Mouse (Mus musculus): Measurements from ENCODE around the gene Ccpg1os.

Ccpg1os gene

DNA sequence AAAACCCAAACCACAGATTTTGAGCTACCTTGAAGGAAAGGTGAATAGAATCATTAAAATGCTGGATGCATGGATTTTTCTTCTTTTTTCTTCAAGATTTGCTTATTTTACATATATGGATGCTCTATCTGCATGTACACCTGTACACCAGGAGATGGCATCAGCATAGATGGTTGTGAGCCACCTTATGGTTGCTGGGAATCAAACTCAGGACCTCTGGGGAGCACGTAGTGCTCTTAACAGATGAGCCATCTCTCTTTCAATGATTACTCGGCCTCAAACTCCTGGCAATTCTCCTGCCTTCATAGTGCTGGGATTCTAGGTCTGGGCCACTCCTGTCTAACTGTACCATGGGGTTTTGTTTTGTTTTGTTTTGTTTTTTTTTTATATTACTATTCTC, 2.1 kb downstream of the Ccpg1os start:
- DNase-seq (ENCODE audit: low read depth), result no peak

DNA sequence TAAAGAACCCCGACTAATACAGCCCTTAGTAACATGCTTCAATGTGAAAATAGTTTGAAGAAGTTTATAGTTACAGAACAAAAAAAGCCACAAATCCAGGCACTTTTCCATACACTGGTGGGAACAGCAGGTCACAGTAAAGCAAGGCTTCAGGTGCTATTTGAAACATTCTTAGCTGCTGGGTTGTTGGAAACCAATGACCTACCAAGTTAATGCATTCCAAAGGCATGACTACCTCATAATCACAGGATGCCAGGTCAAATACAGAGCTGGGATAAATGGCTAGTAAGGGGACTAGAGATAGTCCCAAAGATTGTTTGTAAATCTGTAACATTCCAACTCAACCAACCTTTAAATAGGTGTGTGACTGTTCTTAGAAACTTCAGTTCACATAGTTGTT, 9.9 kb downstream of the Ccpg1os start:
- no peak for DNase-seq (ENCODE audit: low read depth)

DNA sequence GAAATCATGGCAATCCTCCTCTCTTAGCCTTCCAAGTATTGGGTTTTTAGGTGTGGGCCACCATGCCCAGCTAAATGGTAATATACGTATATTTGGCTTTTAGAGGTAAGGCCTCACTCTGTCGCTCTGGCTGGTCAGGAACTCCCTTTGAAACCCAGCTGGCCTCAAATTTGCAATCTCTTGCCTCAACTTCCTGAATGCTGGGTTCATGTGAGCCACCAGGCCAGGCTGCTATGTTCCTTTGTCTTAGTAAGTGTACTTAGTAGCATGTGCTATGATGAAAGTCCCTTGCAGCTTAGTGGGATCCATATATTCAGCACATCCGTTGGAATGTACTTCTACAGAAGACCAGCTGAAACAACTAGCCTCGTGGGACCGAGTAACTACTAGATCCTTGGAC, 10.4 kb downstream of the Ccpg1os start:
- DNase-seq (ENCODE audit: low read depth), result no peak

DNA sequence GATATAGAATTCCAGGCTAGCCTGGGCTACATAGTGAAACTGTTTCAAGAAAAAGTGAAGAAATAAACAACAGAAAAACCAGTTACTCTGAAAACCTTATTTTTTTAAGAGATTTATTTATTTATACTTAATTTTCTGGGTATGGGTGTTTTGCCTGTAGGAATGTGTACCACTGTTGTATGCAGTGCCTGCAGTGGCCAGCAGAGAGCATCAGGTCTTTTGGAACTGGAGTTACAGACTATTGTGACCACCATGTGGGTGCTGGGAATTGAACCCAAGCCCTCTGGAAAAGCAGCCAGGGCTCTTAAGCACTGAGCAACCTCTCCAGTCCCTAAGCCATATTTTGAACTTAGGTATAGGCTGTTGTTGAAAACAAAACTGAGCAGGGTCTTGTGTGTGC, 12.2 kb downstream of the Ccpg1os start:
- no peak for DNase-seq (ENCODE audit: low read depth)

DNA sequence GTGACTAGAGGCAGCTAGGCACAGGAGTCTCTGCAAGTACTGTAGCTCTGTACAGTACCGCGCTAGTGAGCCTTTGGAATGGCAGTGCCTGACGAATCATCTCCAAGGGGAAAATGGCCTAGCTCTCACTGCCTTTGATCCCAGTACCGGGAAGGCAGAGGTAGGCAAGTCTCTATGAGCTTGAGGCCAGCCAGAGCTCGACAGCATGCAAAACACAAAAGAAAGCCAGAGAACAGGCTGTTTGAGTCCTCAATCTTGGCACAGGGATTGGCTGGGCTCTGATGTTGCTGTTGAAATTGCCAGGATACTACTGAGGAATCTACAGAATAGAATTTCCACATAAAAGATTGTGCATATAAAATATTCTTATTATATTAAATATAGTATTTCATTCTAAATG, 12.7 kb downstream of the Ccpg1os start:
- DNase-seq (ENCODE audit: low read depth), result no peak

DNA sequence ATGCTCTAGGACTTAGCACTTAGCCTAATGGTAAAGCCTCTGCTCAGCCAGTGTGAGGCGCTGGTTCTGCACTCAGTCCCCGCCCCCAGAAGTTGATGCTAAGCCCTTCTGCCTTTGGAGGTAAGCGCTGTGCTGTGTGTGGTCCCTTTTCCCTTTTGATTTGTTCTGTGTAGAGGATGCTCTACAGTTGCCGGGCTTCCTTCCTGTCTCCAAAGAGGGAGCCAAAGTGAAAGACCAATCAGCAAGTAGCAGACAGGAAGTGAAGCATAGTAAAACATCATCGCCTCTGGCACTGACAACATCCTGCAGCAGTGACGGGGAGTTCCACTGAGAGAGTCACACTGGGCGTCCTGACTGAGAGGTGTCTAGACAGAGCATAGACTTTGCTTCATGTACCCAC, 15.3 kb downstream of the Ccpg1os start:
- DNase-seq (ENCODE audit: low read depth), result no peak

DNA sequence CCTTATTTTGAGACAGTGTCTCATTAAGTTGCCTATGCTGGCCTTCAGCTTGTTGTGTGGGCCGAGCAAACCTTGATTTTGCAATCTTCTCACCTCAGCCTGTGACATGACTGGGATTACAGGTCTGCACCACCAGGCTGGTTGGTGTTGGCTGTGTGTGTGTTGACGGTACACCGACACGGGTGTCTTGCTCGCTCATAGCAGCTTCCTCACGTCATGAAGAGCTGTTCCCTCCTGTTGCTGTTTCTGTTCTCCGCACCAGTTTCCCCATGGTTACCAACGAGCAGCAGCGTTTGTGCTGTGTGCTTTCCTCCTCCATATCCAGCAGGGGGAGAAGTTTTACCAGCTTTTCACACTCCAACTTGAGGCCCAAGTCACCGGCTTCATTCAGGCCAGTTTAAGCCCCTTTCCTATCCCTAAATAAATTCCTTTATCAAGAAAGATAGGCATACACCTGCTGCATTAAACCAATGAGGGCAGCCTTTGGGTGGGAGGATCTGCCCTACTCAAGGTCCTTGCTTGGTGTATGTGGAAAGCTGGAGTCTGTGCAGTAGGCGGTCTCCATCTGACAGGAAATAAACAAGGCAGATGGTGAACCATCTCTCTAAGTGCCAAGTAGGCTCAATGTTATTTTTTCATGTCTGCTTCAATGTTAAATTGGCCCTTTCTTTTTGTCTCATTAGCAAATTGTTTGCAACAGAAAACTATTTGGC, 16.7 kb downstream of the Ccpg1os start:
- DNase-seq (ENCODE audit: low read depth), result peak; percentile 35

DNA sequence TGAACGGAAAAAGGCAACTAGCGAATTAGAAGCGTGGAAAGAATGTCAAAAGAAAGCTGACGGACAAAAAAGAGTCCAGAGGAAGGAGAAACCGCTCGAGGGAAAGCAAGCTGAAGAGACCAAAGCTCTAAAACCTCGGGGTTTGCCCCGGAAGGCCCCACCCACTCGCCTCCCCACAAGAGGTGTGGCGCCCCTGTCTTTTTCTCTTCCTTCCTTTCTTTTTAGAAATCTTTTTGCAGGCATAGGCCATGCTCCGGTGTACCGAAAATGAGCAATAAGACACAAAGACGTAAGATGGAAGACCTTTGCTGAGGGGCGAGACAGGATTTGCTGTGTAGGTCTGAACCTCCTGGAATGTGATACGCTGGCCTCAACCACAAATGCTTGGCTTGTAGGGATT, 23.2 kb downstream of the Ccpg1os start:
- no peak for DNase-seq (ENCODE audit: low read depth)

DNA sequence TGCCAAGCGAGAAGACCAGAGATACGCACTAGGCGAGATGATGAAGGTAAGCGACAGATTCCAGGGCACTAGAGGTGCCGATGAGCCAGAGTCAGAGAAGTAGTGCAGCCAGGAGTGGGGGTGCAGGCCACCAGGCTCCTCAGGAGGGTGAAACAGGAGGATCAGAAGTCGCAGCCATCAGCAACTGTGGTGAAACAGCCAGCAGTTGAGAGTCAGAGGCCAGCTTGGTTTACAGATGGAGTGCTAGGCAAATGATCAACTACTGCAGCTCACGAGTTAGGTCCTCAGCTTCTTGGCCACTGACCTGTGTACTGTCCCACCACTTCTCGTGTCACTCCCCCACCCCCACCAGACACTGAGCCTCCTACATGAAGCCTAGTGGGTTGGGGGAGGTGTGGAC, 23.8 kb downstream of the Ccpg1os start:
- no peak for DNase-seq (ENCODE audit: low read depth)

DNA sequence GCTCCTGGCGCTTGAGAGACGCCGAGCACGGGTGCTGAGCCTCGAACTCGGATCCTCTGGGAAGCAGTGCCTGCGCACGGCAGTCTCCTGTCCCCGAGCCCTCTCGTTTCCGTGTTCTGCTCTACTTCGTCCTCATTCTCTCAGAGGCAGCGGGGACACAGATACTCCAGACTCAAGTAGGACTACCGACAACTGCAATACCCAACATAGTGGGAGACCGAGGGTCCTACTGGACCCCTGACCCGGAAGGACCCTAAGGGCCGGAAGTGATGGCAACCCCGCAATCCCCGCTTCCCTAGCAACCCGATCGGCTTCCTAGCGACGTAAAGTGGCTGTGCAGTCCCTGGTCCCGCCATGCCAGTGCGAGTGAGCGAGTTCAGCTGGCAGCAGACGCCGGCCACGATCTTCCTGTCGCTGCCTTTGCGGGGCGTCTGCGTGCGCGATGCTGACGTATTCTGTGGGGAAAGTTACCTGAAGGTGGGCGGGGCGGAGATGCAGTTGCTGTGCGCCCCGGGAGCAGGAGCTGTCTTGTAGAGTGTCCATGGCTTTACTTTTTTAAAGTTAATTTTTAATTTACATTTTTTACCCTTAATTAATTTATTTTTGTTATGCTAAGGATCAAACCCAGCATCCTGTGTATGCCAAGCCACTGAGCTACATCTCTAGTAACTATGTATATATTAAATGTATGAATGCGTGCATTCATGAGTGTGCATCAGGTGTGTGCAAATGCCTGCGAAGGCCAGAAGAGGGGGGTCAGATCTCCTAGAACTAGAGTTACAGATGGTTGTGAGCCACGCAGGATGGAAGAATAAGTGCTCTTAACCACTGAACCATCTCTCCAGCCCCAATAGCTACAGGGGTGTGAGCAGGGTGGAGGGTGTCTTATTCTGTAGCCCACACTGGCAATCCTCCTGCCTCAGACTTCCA, 26.4 kb downstream of the Ccpg1os start, which contains the start of the genes Dyx1c1 and Gm44503:
TSS of gene Dyx1c1 (plus strand) at position 265 of the 930 bp plus-strand sequence.
TSS of gene Gm44503 (plus strand) at position 332 of the 930 bp plus-strand sequence.
- peak; percentile 39 for DNase-seq (ENCODE audit: low read depth)

DNA sequence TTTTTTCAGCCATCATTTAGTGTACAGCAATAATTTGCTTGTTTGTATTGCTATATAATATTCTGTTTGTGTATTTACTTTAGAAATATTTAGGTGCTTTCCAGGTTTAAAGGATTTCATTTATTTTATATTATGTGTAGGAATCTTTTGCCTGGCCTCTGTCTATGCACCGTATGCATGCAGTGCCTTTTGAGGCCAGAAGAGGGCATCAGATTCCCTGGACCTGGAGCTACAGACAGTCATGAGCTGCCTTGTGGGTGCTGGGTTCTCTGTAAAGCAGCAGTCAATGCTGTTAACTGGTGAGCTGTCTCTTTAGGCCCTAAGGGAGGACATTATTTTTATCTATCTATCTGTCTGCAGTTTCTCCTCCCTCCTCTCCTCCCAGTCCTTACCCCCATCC, 29.6 kb downstream of the Ccpg1os start:
- no peak for DNase-seq (ENCODE audit: low read depth)

DNA sequence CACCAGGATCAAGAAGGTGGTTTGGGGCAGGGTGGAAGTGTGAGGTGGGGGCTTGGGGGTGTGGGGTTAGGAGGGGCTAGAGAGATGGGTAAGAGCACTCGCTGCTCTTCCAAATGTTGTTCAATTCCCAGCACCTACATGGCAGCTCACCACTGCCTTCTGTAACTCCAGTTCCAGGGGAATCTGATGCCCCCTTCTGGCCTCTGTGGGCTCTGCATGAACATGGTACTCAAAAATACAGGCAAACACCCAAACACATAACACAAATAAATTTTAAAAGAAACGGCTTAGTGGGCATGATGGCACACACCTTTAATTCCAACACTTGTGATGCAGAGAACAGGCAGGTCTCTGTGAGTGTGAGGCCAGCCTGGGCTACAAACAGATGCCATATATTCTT, 30.4 kb downstream of the Ccpg1os start:
- no peak for DNase-seq (ENCODE audit: low read depth)

DNA sequence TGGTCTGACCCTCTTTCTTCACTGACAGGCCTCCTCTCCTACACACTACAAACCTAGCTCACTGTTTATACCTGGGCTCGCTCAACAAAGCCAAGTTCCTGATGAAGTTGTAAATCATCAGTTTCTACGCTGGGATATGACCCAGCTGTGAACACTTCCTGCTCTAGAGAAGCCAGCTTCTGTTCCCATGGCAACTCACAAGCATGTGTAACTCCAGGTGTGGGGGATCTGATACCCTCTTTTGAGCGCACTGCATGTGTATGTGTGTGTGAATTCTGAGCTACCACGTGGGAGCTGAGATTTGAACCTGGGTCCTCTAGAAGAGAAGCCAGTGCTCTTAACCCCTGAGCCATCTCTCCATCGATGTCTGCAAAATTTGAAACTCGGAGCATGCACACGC, 35.6 kb downstream of the Ccpg1os start:
- DNase-seq (ENCODE audit: low read depth), result no peak

DNA sequence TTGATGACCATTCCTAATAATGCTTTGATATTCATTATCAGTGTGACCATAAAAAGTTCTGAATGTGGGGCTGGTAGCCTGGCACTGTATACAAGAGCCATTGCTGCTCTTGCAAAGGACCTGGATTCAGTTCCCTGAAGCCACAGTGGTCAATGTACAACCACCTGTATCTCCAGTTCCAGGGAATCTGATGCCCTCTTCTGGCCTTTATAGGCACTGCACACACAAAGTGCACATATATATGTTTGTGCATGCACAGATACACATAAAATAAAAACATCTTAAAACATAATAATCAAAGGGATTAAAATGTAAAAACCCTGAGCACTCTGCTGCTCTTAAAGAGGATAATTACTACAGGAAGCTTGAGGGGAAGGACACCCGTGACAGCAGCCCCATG, 38.2 kb downstream of the Ccpg1os start:
- DNase-seq (ENCODE audit: low read depth), result no peak

DNA sequence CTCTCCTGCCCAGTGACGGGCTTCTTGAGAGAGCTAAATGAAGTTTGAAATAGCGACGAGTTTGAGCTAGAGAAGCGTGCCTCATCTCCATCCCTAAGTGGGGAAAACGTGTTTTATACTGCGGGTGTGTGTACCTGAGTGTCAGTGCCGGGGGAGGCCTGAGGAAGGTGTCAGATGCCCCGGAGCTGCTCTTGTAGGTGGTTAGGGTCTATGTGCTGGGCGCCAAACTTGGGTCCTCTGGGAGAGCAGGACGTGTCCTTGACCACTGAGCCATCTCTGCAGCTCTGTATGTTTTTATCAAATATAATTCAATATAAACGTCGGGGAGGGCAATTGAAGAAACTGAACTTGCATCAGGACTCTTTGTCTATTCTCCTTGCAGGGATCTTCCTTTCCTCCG, 40.9 kb downstream of the Ccpg1os start:
- DNase-seq (ENCODE audit: low read depth), result no peak

DNA sequence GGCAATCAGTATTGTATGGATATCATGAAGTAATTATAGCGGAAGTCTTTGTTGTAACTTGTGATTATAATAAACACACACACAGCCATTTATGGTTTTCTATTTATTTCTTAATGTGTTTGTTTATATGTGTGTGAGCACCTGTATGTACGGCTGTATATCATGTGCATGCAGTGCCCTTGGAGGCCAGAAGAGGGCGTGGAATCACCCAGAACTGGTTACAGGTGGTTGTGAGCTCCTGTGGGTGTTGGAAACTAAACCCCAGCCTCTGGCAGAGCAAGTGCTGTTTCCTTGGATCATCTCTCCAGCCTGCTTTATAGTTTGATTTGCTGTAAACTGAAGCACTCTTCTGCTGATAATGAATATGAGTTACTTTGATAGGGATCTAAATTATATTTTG, 41.8 kb downstream of the Ccpg1os start:
- no peak for DNase-seq (ENCODE audit: low read depth)

DNA sequence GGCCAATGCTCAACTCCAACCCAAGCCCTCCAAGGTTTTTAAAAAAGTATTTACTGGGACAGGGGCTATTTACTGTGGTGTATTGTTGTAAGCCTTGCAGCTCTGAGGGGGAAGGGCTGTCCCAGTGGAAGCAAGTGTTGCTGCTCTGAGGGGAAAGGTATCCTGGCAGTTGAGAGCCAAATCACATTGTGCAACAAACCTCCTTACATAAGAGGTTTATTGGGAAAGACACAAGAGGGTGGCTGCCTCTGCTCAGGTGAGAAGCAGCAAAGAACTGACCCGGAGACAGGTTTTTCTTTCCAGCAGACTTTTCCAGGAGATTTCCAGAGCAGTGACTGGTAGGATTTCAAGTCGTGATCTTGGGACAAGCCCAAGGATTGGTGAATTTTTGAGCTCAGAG, 48.9 kb downstream of the Ccpg1os start:
- no peak for DNase-seq (ENCODE audit: low read depth)

DNA sequence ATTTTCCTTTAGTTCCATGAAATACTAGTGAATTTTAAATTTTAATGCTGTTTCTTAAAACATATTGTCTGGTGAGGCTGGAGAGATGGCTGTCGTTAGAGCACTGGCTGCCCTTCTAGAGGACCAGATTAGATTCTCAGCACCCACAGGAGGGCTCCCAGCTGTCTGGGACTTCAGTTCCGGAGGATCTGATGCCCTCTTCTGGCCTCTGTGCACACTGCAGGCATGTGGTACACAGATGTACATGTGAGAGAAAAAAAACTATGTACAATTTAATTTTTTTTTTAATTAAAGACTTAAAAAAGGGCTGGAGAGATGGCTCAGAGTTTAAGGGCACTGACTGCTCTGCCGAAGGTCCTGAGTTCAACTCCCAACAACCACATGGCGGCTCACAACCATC, 49.9 kb downstream of the Ccpg1os start:
- DNase-seq (ENCODE audit: low read depth), result no peak

DNA sequence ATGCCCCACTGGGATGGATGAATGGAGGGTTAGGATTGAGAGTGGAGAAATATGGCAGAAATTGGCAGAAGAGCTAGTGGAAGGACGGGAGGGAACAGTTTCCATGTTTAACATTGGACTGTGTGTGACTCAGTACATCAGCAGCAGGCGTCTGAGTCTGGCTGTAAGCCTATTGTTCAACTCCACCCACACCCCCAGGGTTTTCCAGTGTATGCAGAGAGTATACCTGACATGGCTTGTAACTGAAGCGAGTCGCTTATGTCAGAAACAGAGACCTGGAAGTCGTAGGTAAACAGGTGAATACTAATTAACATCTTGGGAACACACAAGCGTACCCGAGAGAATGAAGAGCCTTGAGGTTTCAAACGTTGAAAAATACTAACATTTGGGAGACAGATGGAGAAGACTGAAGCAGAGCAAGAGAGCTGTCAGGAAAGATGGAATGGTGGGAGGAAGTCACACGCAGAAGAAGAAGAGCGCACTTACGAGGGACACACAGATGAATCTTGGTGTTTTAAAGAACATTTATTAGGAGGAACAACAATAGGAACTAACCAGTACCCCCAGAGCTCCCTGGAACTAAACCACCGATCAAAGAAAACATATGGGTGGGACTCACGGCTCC, 53.9 kb downstream of the Ccpg1os start:
- no peak for DNase-seq (ENCODE audit: low read depth)
